ENCODE assay signal across 8 mouse cellular contexts in genomic region chr15:80225208-80225607, GRCm38 (mm10). TPM values are rescaled to one million over a fixed set of nuclear protein-coding genes. Genes with fewer than 3 reads are reported as not detected.
DNase-seq lines count a peak whose midpoint lies in the region; ATAC-seq lines count a peak whose summit lies in the region.

No protein-coding gene starts in this region.

- DNase-seq in CD4-positive helper T cell, adult 2 months (ENCODE audit: low read depth, low spot score): peak; percentile 82
- DNase-seq in NIH3T3 (ENCODE audit: low read depth): peak; percentile 74
- DNase-seq in cerebellum, postnatal 10 days: peak; percentile 91 to 95
- DNase-seq in kidney, postnatal 4 days: peak; percentile 88 to 89
- peak; percentile 72 for DNase-seq in lung, postnatal 36 days
- DNase-seq in right cerebral cortex, postnatal 4 days: peak; percentile 82
- peak; percentile 74 for DNase-seq in urinary bladder, postnatal 36 days (ENCODE audit: low spot score in 2 of 2)

- ATAC-seq in granulocyte monocyte progenitor cell, adult 5-6 weeks (replicated peaks; ENCODE audit: poor library complexity, severe bottlenecking): peak; percentile 93

RNA-seq across cellular contexts. Expression of gene Mief1, which starts 8.6 kb away (rescaled TPM):
- 20.3 and 31.4 TPM in 2 replicates for total RNA-seq in granulocyte monocyte progenitor cell, adult 5-6 weeks (2014; fragmentation: Nextera tagmentation)
- 19.2 and 20.8 TPM in 2 replicates for total RNA-seq in granulocyte monocyte progenitor cell, adult 5-6 weeks (2017)

RNA-seq across cellular contexts. Expression of gene AC140267.1, which starts 10.4 kb away (rescaled TPM):
- total RNA-seq in granulocyte monocyte progenitor cell, adult 5-6 weeks (2014; fragmentation: Nextera tagmentation): 39.4 TPM in 1 of 2 replicates, not detected in the other
- not detected in 2 replicates for total RNA-seq in granulocyte monocyte progenitor cell, adult 5-6 weeks (2017)

RNA-seq across cellular contexts. Expression of gene Atf4, which starts 29.8 kb away (rescaled TPM):
- 195 and 214 TPM in 2 replicates for total RNA-seq in granulocyte monocyte progenitor cell, adult 5-6 weeks (2014; fragmentation: Nextera tagmentation)
- total RNA-seq in granulocyte monocyte progenitor cell, adult 5-6 weeks (2017): 361 and 380 TPM in 2 replicates

RNA-seq across cellular contexts. Expression of gene Rps19bp1, which starts 38.9 kb away (rescaled TPM):
- total RNA-seq in granulocyte monocyte progenitor cell, adult 5-6 weeks (2014; fragmentation: Nextera tagmentation): 34.9 and 40.9 TPM in 2 replicates
- total RNA-seq in granulocyte monocyte progenitor cell, adult 5-6 weeks (2017): 32.7 and 40.0 TPM in 2 replicates

RNA-seq across cellular contexts. Expression of gene Mgat3, which starts 51.7 kb away (rescaled TPM):
- not detected in 2 replicates for total RNA-seq in granulocyte monocyte progenitor cell, adult 5-6 weeks (2014; fragmentation: Nextera tagmentation)
- not detected in 2 replicates for total RNA-seq in granulocyte monocyte progenitor cell, adult 5-6 weeks (2017)

Comparison
In these comparisons a context has a peak if more than half of its experiments do, and no peak if none do; other contexts are left out.
1. Peak in every context shown above with its lines: DNase-seq and ATAC-seq.